Comparison of ENCODE assay signal across 8 mouse cellular contexts in genomic region chr10:128499116-128499671, GRCm38 (mm10). TPM values are rescaled to one million over a fixed set of nuclear protein-coding genes. Genes with fewer than 3 reads are reported as not detected.
A peak's percentile ranks its signal among the peaks of the same experiment; 100 is the strongest.
DNase-seq lines count a peak whose midpoint lies in the region; ATAC-seq and TF ChIP-seq lines count a peak whose summit lies in the region.

No protein-coding gene starts in this region.

- no peaks in the 10 kb centered on the region; the same call in 1 of the 2 replicates for H3K36me3 ChIP-seq in testis, adult 2 months (ENCODE audit: control insufficient read depth, insufficient read depth, low read length)
- H3K36me3 ChIP-seq in limb, embryonic 11.5 days (ENCODE audit: control insufficient read depth, insufficient read depth, low read length) = no peaks in the 10 kb centered on the region
- H3K36me3 ChIP-seq in small intestine, adult 2 months (ENCODE audit: control insufficient read depth, insufficient read depth, low read length) = no peaks in the 10 kb centered on the region

- H3K4me2 ChIP-seq in limb, embryonic 11.5 days (ENCODE audit: low read depth, severe bottlenecking) = peak overlapping the region; percentile 72

- TF ChIP-seq POLR2A in testis, adult 2 months (IDR thresholded peaks at IDR 0.05; ENCODE audit: control insufficient read depth, low read depth, low read length) = no peak
- TF ChIP-seq POLR2A in small intestine, adult 2 months (IDR thresholded peaks at IDR 0.05; ENCODE audit: low read depth, low read length) = no peak

- H3K9me3 ChIP-seq in limb, embryonic 11.5 days (ENCODE audit: control insufficient read depth, low read length) = no peaks in the 10 kb centered on the region

- peak overlapping the region; percentile 56 for H3K9ac ChIP-seq in limb, embryonic 11.5 days (ENCODE audit: low read length)

- peak overlapping the region; percentile 81 for H3K27ac ChIP-seq in testis, adult 2 months (ENCODE audit: control insufficient read depth, insufficient read depth, low read depth, low read length)
- peak overlapping the region; percentile 39; the same call in 1 of the 2 replicates for H3K27ac ChIP-seq in limb, embryonic 11.5 days (replicated peaks; ENCODE audit: low read depth, low read length)
- peak overlapping the region; percentile 93 for H3K27ac ChIP-seq in small intestine, adult 2 months (ENCODE audit: insufficient read depth, low read depth, low read length)

- no peak for TF ChIP-seq CTCF in testis, adult 2 months (IDR thresholded peaks at IDR 0.05; ENCODE audit: control insufficient read depth, insufficient read depth, insufficient replicate concordance, low read depth, low read length)
- no peak for TF ChIP-seq CTCF in small intestine, adult 2 months (IDR thresholded peaks at IDR 0.05; ENCODE audit: extremely low read depth, insufficient read length, insufficient replicate concordance, low read depth, low read length)

- WGBS in limb, embryonic 11.5 days = 4% methylated on average over 21 of the region's 21 CpGs
- WGBS in small intestine, adult 2 months = under 1% methylated on average over 21 of the region's 21 CpGs

- H3K27me3 ChIP-seq in testis, adult 2 months (ENCODE audit: control insufficient read depth, insufficient read depth, low read length) = no peaks in the 10 kb centered on the region
- H3K27me3 ChIP-seq in limb, embryonic 11.5 days (ENCODE audit: control insufficient read depth, insufficient read depth, low read length) = no peaks in the 10 kb centered on the region
- H3K27me3 ChIP-seq in small intestine, adult 2 months (ENCODE audit: control insufficient read depth, insufficient read depth, low read length) = no peaks in the 10 kb centered on the region

- peak; percentile 31; the same call in 1 of the 2 replicates for ATAC-seq in limb, embryonic 11.5 days (ENCODE audit: insufficient number of reproducible peaks, low FRiP score, low TSS enrichment, low read depth)

- peak overlapping the region; percentile 91 for H3K4me3 ChIP-seq in testis, adult 2 months (ENCODE audit: control insufficient read depth, low read depth, low read length)
- peak overlapping the region; percentile 51 for H3K4me3 ChIP-seq in limb, embryonic 11.5 days (ENCODE audit: low read depth, low read length)
- peak overlapping the region; percentile 95 for H3K4me3 ChIP-seq in small intestine, adult 2 months (ENCODE audit: low read depth, low read length)

- H3K4me1 ChIP-seq in testis, adult 2 months (ENCODE audit: control insufficient read depth, insufficient read depth, low read length) = peaks cover 26% of the 10 kb centered on the region
- peaks cover 8% of the 10 kb centered on the region for H3K4me1 ChIP-seq in limb, embryonic 11.5 days (ENCODE audit: control insufficient read depth, insufficient read depth, low read length)
- H3K4me1 ChIP-seq in small intestine, adult 2 months (ENCODE audit: control insufficient read depth, insufficient read depth, insufficient read length, low read length) = peaks cover 14% of the 10 kb centered on the region

- no peak for DNase-seq in testis, postnatal 14 days (ENCODE audit: low spot score)
- DNase-seq in embryo, embryonic 10.5 days (ENCODE audit: low spot score) = peak; percentile 70
- peak; percentile 73 for DNase-seq in gastrocnemius, postnatal 14 days
- peak; percentile 76 for DNase-seq in induced T-regulatory cell, adult 2 months (ENCODE audit: low read depth)
- DNase-seq in limb, embryonic 11.5 days (ENCODE audit: low spot score) = peak; percentile 70
- DNase-seq in mesoderm, embryonic 11.5 days (ENCODE audit: low read depth, low spot score) = peak; percentile 37

- intact Hi-C loops in gastrocnemius, postnatal 14 days (cut with DNase I; ENCODE audit: low total_unique reads) = no loop called here

RNA-seq across cellular contexts. Expression of gene Myl6b, which starts 0.7 kb away (rescaled TPM):
- polyA plus RNA-seq in testis, adult 2 months (2012; rRNA removed) = 20.3 and 23.2 TPM in 2 replicates
- total RNA-seq in gastrocnemius, postnatal 14 days (2021) = 100 to 1,000 TPM in 1 of 2 experiments, 10 to 100 TPM in 1; 54.6 to 180 TPM
- polyA plus RNA-seq in limb, embryonic 11.5 days (2014; fragmentation: Nextera tagmentation; extraction: Ambion mirVana) = 3.1 and 4.4 TPM in 2 replicates
- 0.43 and 1.2 TPM in 2 replicates for polyA plus RNA-seq in small intestine, adult 2 months (2012; rRNA removed)

RNA-seq across cellular contexts. Expression of gene Myl6, which starts 5.2 kb away (rescaled TPM):
- 191 and 248 TPM in 2 replicates for polyA plus RNA-seq in testis, adult 2 months (2012; rRNA removed)
- total RNA-seq in gastrocnemius, postnatal 14 days (2021) = 100 to 1,000 TPM; 214 to 276 TPM
- polyA plus RNA-seq in limb, embryonic 11.5 days (2014; fragmentation: Nextera tagmentation; extraction: Ambion mirVana) = 656 and 696 TPM in 2 replicates
- 492 and 749 TPM in 2 replicates for polyA plus RNA-seq in small intestine, adult 2 months (2012; rRNA removed)

RNA-seq across cellular contexts. Expression of gene Esyt1, which starts 26.5 kb away (rescaled TPM):
- 1.6 and 3.1 TPM in 2 replicates for polyA plus RNA-seq in testis, adult 2 months (2012; rRNA removed)
- total RNA-seq in gastrocnemius, postnatal 14 days (2021) = 10 to 100 TPM; 21.6 to 24.0 TPM
- polyA plus RNA-seq in limb, embryonic 11.5 days (2014; fragmentation: Nextera tagmentation; extraction: Ambion mirVana) = 7.6 and 8.9 TPM in 2 replicates
- 20.0 and 26.3 TPM in 2 replicates for polyA plus RNA-seq in small intestine, adult 2 months (2012; rRNA removed)

RNA-seq across cellular contexts. Expression of gene Smarcc2, which starts 40.1 kb away (rescaled TPM):
- polyA plus RNA-seq in testis, adult 2 months (2012; rRNA removed) = 138 and 141 TPM in 2 replicates
- total RNA-seq in gastrocnemius, postnatal 14 days (2021) = 10 to 100 TPM; 43.4 to 44.6 TPM
- 96.5 and 105 TPM in 2 replicates for polyA plus RNA-seq in limb, embryonic 11.5 days (2014; fragmentation: Nextera tagmentation; extraction: Ambion mirVana)
- polyA plus RNA-seq in small intestine, adult 2 months (2012; rRNA removed) = 44.0 and 98.4 TPM in 2 replicates

RNA-seq across cellular contexts. Expression of gene Zc3h10, which starts 48.4 kb away (rescaled TPM):
- 29.9 and 33.9 TPM in 2 replicates for polyA plus RNA-seq in testis, adult 2 months (2012; rRNA removed)
- total RNA-seq in gastrocnemius, postnatal 14 days (2021) = 1 to 10 TPM; 5.0 to 6.4 TPM
- polyA plus RNA-seq in limb, embryonic 11.5 days (2014; fragmentation: Nextera tagmentation; extraction: Ambion mirVana) = 15.3 and 19.4 TPM in 2 replicates
- polyA plus RNA-seq in small intestine, adult 2 months (2012; rRNA removed) = 6.4 and 15.2 TPM in 2 replicates

Comparison
In these comparisons a context has a peak if more than half of its experiments do, and no peak if none do; other contexts are left out.
1. H3K27ac ChIP-seq: peak in every context shown above with its lines; median percentile 93 in small intestine, adult 2 months; 81 in testis, adult 2 months; 39 in limb, embryonic 11.5 days.